ENCODE assay signal across 7 mouse cellular contexts in genomic region chr2:74752431-74753174, GRCm38 (mm10). TPM values are rescaled to one million over a fixed set of nuclear protein-coding genes. Genes with fewer than 3 reads are reported as not detected.
DNase-seq lines count a peak whose midpoint lies in the region; ATAC-seq lines count a peak whose summit lies in the region.

No protein-coding gene starts in this region.

- no peak overlapping the region for H3K27ac ChIP-seq in lung, embryonic 15.5 days
- H3K27ac ChIP-seq in forebrain, embryonic 13.5 days, result no peak overlapping the region
- no peak overlapping the region for H3K27ac ChIP-seq in limb, embryonic 11.5 days (replicated peaks; ENCODE audit: low read depth, low read length)
- H3K27ac ChIP-seq in stomach, embryonic 15.5 days, result no peak overlapping the region

- H3K4me3 ChIP-seq in lung, embryonic 15.5 days, result peak overlapping the region; percentile 14
- H3K4me3 ChIP-seq in forebrain, embryonic 13.5 days, result peak overlapping the region; percentile 19
- peak overlapping the region; percentile 35 for H3K4me3 ChIP-seq in limb, embryonic 11.5 days (ENCODE audit: low read depth, low read length)
- peak overlapping the region; percentile 22 for H3K4me3 ChIP-seq in stomach, embryonic 15.5 days (replicated peaks)

- no peak for ATAC-seq in lung, embryonic 15.5 days (ENCODE audit: borderline replicate concordance, extremely low read depth, low FRiP score, low TSS enrichment)
- no peak for ATAC-seq in forebrain, embryonic 13.5 days
- ATAC-seq in limb, embryonic 11.5 days (ENCODE audit: insufficient number of reproducible peaks, low FRiP score, low TSS enrichment, low read depth), result peak; percentile 67; the same call in 1 of the 2 replicates
- no peak for ATAC-seq in stomach, embryonic 15.5 days (ENCODE audit: insufficient read depth, low FRiP score, low read depth)
- no peak for ATAC-seq in CD4-positive, CD25-positive, alpha-beta regulatory T cell, adult 4 months

- H3K4me2 ChIP-seq in lung, embryonic 15.5 days, result peak overlapping the region; percentile 42
- peak overlapping the region; percentile 36 for H3K4me2 ChIP-seq in forebrain, embryonic 13.5 days
- peak overlapping the region; percentile 75 for H3K4me2 ChIP-seq in limb, embryonic 11.5 days (ENCODE audit: low read depth, severe bottlenecking)
- peak overlapping the region; percentile 54 for H3K4me2 ChIP-seq in stomach, embryonic 15.5 days

- WGBS in lung, embryonic 15.5 days, result 5% methylated on average over 44 of the region's 45 CpGs
- 1% methylated on average over 45 of the region's 45 CpGs for WGBS in forebrain, embryonic 13.5 days
- WGBS in limb, embryonic 11.5 days, result 2% methylated on average over 45 of the region's 45 CpGs
- 3% methylated on average over 45 of the region's 45 CpGs for WGBS in stomach, embryonic 15.5 days

- H3K4me1 ChIP-seq in lung, embryonic 15.5 days, result peaks cover 12% of the 10 kb centered on the region; the same call in 1 of the 2 replicates
- peaks cover 19% of the 10 kb centered on the region for H3K4me1 ChIP-seq in forebrain, embryonic 13.5 days
- peaks cover 16% of the 10 kb centered on the region; the same call in 1 of the 2 replicates for H3K4me1 ChIP-seq in limb, embryonic 11.5 days (ENCODE audit: control insufficient read depth, insufficient read depth, low read length)
- H3K4me1 ChIP-seq in stomach, embryonic 15.5 days, result peaks cover 18% of the 10 kb centered on the region

- H3K9ac ChIP-seq in lung, embryonic 15.5 days, result no peak overlapping the region
- H3K9ac ChIP-seq in forebrain, embryonic 13.5 days, result no peak overlapping the region
- peak overlapping the region; percentile 74 for H3K9ac ChIP-seq in limb, embryonic 11.5 days (ENCODE audit: low read length)
- no peak overlapping the region for H3K9ac ChIP-seq in stomach, embryonic 15.5 days

- peaks cover 100% of the 10 kb centered on the region for H3K27me3 ChIP-seq in lung, embryonic 15.5 days
- H3K27me3 ChIP-seq in forebrain, embryonic 13.5 days, result peaks cover 100% of the 10 kb centered on the region
- peaks cover 38% of the 10 kb centered on the region for H3K27me3 ChIP-seq in limb, embryonic 11.5 days (ENCODE audit: control insufficient read depth, insufficient read depth, low read length)
- H3K27me3 ChIP-seq in stomach, embryonic 15.5 days (replicated peaks), result peaks cover 79% of the 10 kb centered on the region

- no peak for DNase-seq in lung, postnatal 14 days
- DNase-seq in limb, embryonic 11.5 days (ENCODE audit: low spot score), result peak; percentile 71
- DNase-seq in ovary, postnatal 10 days (ENCODE audit: low spot score), result no peak

- no peaks in the 10 kb centered on the region for H3K36me3 ChIP-seq in lung, embryonic 15.5 days
- no peaks in the 10 kb centered on the region for H3K36me3 ChIP-seq in forebrain, embryonic 13.5 days (ENCODE audit: poor library complexity, severe bottlenecking)
- no peaks in the 10 kb centered on the region for H3K36me3 ChIP-seq in limb, embryonic 11.5 days (ENCODE audit: control insufficient read depth, insufficient read depth, low read length)
- no peaks in the 10 kb centered on the region for H3K36me3 ChIP-seq in stomach, embryonic 15.5 days

- no peaks in the 10 kb centered on the region for H3K9me3 ChIP-seq in lung, embryonic 15.5 days
- no peaks in the 10 kb centered on the region for H3K9me3 ChIP-seq in forebrain, embryonic 13.5 days (replicated peaks)
- H3K9me3 ChIP-seq in limb, embryonic 11.5 days (ENCODE audit: control insufficient read depth, low read length), result no peaks in the 10 kb centered on the region
- H3K9me3 ChIP-seq in stomach, embryonic 15.5 days, result no peaks in the 10 kb centered on the region

RNA-seq across cellular contexts. Expression of gene Hoxd1, which starts 10.2 kb away (rescaled TPM):
- not detected in 2 replicates for polyA plus RNA-seq in lung, embryonic 15.5 days (2015; fragmentation: Nextera tagmentation; extraction: Ambion mirVana)
- not detected in 2 replicates for polyA plus RNA-seq in forebrain, embryonic 13.5 days (2015; fragmentation: Nextera tagmentation; extraction: Ambion mirVana)
- polyA plus RNA-seq in limb, embryonic 11.5 days (2014; fragmentation: Nextera tagmentation; extraction: Ambion mirVana), result 0.17 and 0.30 TPM in 2 replicates
- 0.13 TPM in 2 replicates for polyA plus RNA-seq in stomach, embryonic 15.5 days (2015; fragmentation: Nextera tagmentation; extraction: Ambion mirVana)
- not detected for polyA plus RNA-seq in CD4-positive, CD25-positive, alpha-beta regulatory T cell, adult 4 months (2017; shearing (Covaris generic))

RNA-seq across cellular contexts. Expression of gene Gm28230, which starts 26.1 kb away (rescaled TPM):
- 0.05 TPM in 1 of 2 replicates, not detected in the other for polyA plus RNA-seq in lung, embryonic 15.5 days (2015; fragmentation: Nextera tagmentation; extraction: Ambion mirVana)
- not detected in 2 replicates for polyA plus RNA-seq in forebrain, embryonic 13.5 days (2015; fragmentation: Nextera tagmentation; extraction: Ambion mirVana)
- polyA plus RNA-seq in limb, embryonic 11.5 days (2014; fragmentation: Nextera tagmentation; extraction: Ambion mirVana), result 0.45 and 0.55 TPM in 2 replicates
- polyA plus RNA-seq in stomach, embryonic 15.5 days (2015; fragmentation: Nextera tagmentation; extraction: Ambion mirVana), result not detected in 2 replicates
- not detected for polyA plus RNA-seq in CD4-positive, CD25-positive, alpha-beta regulatory T cell, adult 4 months (2017; shearing (Covaris generic))

RNA-seq across cellular contexts. Expression of gene Hoxd4, which starts 40.9 kb away (rescaled TPM):
- 0.19 TPM in 1 of 2 replicates, not detected in the other for polyA plus RNA-seq in lung, embryonic 15.5 days (2015; fragmentation: Nextera tagmentation; extraction: Ambion mirVana)
- not detected in 2 replicates for polyA plus RNA-seq in forebrain, embryonic 13.5 days (2015; fragmentation: Nextera tagmentation; extraction: Ambion mirVana)
- polyA plus RNA-seq in limb, embryonic 11.5 days (2014; fragmentation: Nextera tagmentation; extraction: Ambion mirVana), result 0.84 and 1.9 TPM in 2 replicates
- 0.53 and 0.92 TPM in 2 replicates for polyA plus RNA-seq in stomach, embryonic 15.5 days (2015; fragmentation: Nextera tagmentation; extraction: Ambion mirVana)
- polyA plus RNA-seq in CD4-positive, CD25-positive, alpha-beta regulatory T cell, adult 4 months (2017; shearing (Covaris generic)), result not detected

RNA-seq across cellular contexts. Expression of gene Hoxd3, which starts 40.9 kb away (rescaled TPM):
- polyA plus RNA-seq in lung, embryonic 15.5 days (2015; fragmentation: Nextera tagmentation; extraction: Ambion mirVana), result 0.16 and 0.67 TPM in 2 replicates
- not detected in 2 replicates for polyA plus RNA-seq in forebrain, embryonic 13.5 days (2015; fragmentation: Nextera tagmentation; extraction: Ambion mirVana)
- 1.2 and 1.4 TPM in 2 replicates for polyA plus RNA-seq in limb, embryonic 11.5 days (2014; fragmentation: Nextera tagmentation; extraction: Ambion mirVana)
- polyA plus RNA-seq in stomach, embryonic 15.5 days (2015; fragmentation: Nextera tagmentation; extraction: Ambion mirVana), result 14.4 and 15.8 TPM in 2 replicates
- polyA plus RNA-seq in CD4-positive, CD25-positive, alpha-beta regulatory T cell, adult 4 months (2017; shearing (Covaris generic)), result not detected

RNA-seq across cellular contexts. Expression of gene Hoxd8, which starts 48.2 kb away (rescaled TPM):
- polyA plus RNA-seq in lung, embryonic 15.5 days (2015; fragmentation: Nextera tagmentation; extraction: Ambion mirVana), result 0.39 and 0.50 TPM in 2 replicates
- not detected in 2 replicates for polyA plus RNA-seq in forebrain, embryonic 13.5 days (2015; fragmentation: Nextera tagmentation; extraction: Ambion mirVana)
- 11.6 and 13.1 TPM in 2 replicates for polyA plus RNA-seq in limb, embryonic 11.5 days (2014; fragmentation: Nextera tagmentation; extraction: Ambion mirVana)
- 1.9 and 3.2 TPM in 2 replicates for polyA plus RNA-seq in stomach, embryonic 15.5 days (2015; fragmentation: Nextera tagmentation; extraction: Ambion mirVana)
- not detected for polyA plus RNA-seq in CD4-positive, CD25-positive, alpha-beta regulatory T cell, adult 4 months (2017; shearing (Covaris generic))
